Mouse (Mus musculus) T-helper 2 cell (primary cell): ENCODE data around the gene Esp18.

Experiments used
- in situ Hi-C: fragments of 300-600 bp; cut with MboI, MseI; formaldehyde crosslinking; loops from one replicate; pipeline ENCODE4 v1.15.1; 2025; ENCODE audit warnings: high pct_unique_total_duplicates

Esp18 gene

GRCm38 (mm10) chr17:39406059-39406458, at the start of gene Esp18:
TSS of gene Esp18 (plus strand) at chr17:39406359.
- in situ Hi-C loops, result no loop called here

- in situ Hi-C loops, result no loop called here
These were observed 42.8 kb upstream of the Esp18 start for GRCm38 (mm10) chr17:39363316-39363715.
